Mouse (Mus musculus) liver, embryonic 16.5 days (tissue): ENCODE results near the gene Vdr. TPM values are rescaled to one million over a fixed set of nuclear protein-coding genes. Genes with fewer than 3 reads are reported as not detected.

Experiments
- ATAC-seq: fragments of 200-750 bp; cut with Nextera tagmentation; 2 replicates; pipeline ENCODE4 v1.8.0; 2017; ENCODE audit warnings: low read depth, mild to moderate bottlenecking, moderate number of reproducible peaks, moderate library complexity
- H3K27ac ChIP-seq: fragments of 300-500 bp; sonication (generic); 2 replicates; pipeline ENCODE4 v1.5.1; 2014; ENCODE audit warnings: mild to moderate bottlenecking, low read length
- H3K27me3 ChIP-seq: fragments of 300-500 bp; sonication (generic); 2 replicates; pipeline ENCODE4 v1.6.1; 2014; ENCODE audit warnings: low read depth, low read length, mixed read lengths; ENCODE audit not compliant: control insufficient read depth, insufficient read depth
- H3K36me3 ChIP-seq: fragments of 300-500 bp; sonication (generic); 2 replicates; pipeline ENCODE4 v1.6.1; 2014; ENCODE audit warnings: mild to moderate bottlenecking; ENCODE audit not compliant: control insufficient read depth, insufficient read depth
- H3K4me1 ChIP-seq: fragments of 300-500 bp; sonication (generic); 2 replicates; pipeline ENCODE4 v1.6.1; 2014; ENCODE audit warnings: low read depth, low read length, mixed read lengths; ENCODE audit not compliant: control insufficient read depth
- H3K4me2 ChIP-seq: fragments of 300-500 bp; sonication (generic); 2 replicates; pipeline ENCODE4 v1.6.1; 2014; ENCODE audit warnings: low read depth, low read length, mixed read lengths
- H3K4me3 ChIP-seq: fragments of 300-500 bp; sonication (generic); 2 replicates; pipeline ENCODE4 v1.5.1; 2014; ENCODE audit warnings: low read depth, mild to moderate bottlenecking, low read length
- H3K9ac ChIP-seq: fragments of 300-500 bp; sonication (generic); 2 replicates; pipeline ENCODE4 v1.6.1; 2014; ENCODE audit warnings: low read depth, low read length
- H3K9me3 ChIP-seq: fragments of 300-500 bp; sonication (generic); replicated peaks from 2 replicates; pipeline ENCODE4 v1.6.1; 2016; ENCODE audit warnings: low read length; ENCODE audit not compliant: control insufficient read depth
- whole genome bisulfite sequencing: fragments of 180-500 bp; shearing (Covaris S2); extraction: QIAGEN DNeasy Blood & Tissue Kit; methylation state at CpG from one replicate; pipeline ENCODE4 v1.1.7; 2014; ENCODE audit not compliant: insufficient replicate concordance; 5-methylcytosine and 5-hydroxymethylcytosine counted together
- polyA plus RNA-seq: library from polyadenylated mRNA; unstranded; fragments of >200 nt; fragmentation: Nextera tagmentation; extraction: Ambion mirVana; gene quantifications from 2 replicates; pipeline ENCODE4 v1.2.1, GENCODE M21; 2015

The Vdr gene
- polyA plus RNA-seq, 1 experiment from 2014 or later = 0.13 TPM

GRCm38 (mm10) chr15:97948720-97949119 lies 38.3 kb upstream of the Vdr start:
- Histone ChIP-seq H3K27ac (no peak overlapping the region), H3K9ac (no peak overlapping the region), H3K4me1 (no peaks in the 10 kb centered on the region), H3K4me2 (no peak overlapping the region), H3K9me3 (no peaks in the 10 kb centered on the region), H3K4me3 (no peak overlapping the region), H3K36me3 (no peaks in the 10 kb centered on the region), H3K27me3 (no peaks in the 10 kb centered on the region)
- WGBS = 46% methylated on average over 7 of the region's 7 CpGs
- no peak for ATAC-seq

GRCm38 (mm10) chr15:97945656-97946315 lies 35.4 kb upstream of the Vdr start:
- ATAC-seq = no peak
- no peak overlapping the region for H3K4me3 ChIP-seq
- H3K4me2 ChIP-seq = no peak overlapping the region
- H3K4me1 ChIP-seq = no peaks in the 10 kb centered on the region
- H3K27me3 ChIP-seq = no peaks in the 10 kb centered on the region
- H3K9me3 ChIP-seq = no peaks in the 10 kb centered on the region
- no peaks in the 10 kb centered on the region for H3K36me3 ChIP-seq
- no peak overlapping the region for H3K27ac ChIP-seq
- 49% methylated on average over 11 of the region's 11 CpGs for WGBS
- H3K9ac ChIP-seq = no peak overlapping the region

GRCm38 (mm10) chr15:97944919-97945574 lies 34.6 kb upstream of the Vdr start:
- H3K9me3 ChIP-seq = no peaks in the 10 kb centered on the region
- H3K4me3 ChIP-seq = no peak overlapping the region
- WGBS = 63% methylated on average over 11 of the region's 11 CpGs
- H3K27ac ChIP-seq = no peak overlapping the region
- H3K4me2 ChIP-seq = no peak overlapping the region
- no peaks in the 10 kb centered on the region for H3K36me3 ChIP-seq
- ATAC-seq = peak; percentile 27; the same call in 1 of the 2 replicates
- H3K27me3 ChIP-seq = no peaks in the 10 kb centered on the region
- H3K9ac ChIP-seq = no peak overlapping the region
- no peaks in the 10 kb centered on the region for H3K4me1 ChIP-seq

- H3K9ac ChIP-seq = no peak overlapping the region
- no peaks in the 10 kb centered on the region for H3K36me3 ChIP-seq
- no peak overlapping the region for H3K4me2 ChIP-seq
- WGBS = 75% methylated on average over 8 of the region's 8 CpGs
- ATAC-seq = no peak
- H3K4me3 ChIP-seq = no peak overlapping the region
- H3K27me3 ChIP-seq = no peaks in the 10 kb centered on the region
- no peaks in the 10 kb centered on the region for H3K4me1 ChIP-seq
- H3K9me3 ChIP-seq = no peaks in the 10 kb centered on the region
- no peak overlapping the region for H3K27ac ChIP-seq
Measured at GRCm38 (mm10) chr15:97943356-97943755, 32.9 kb upstream of the Vdr start.

GRCm38 (mm10) chr15:97942538-97942937 lies 32.1 kb upstream of the Vdr start:
- Histone ChIP-seq H3K9me3 (no peaks in the 10 kb centered on the region), H3K27ac (no peak overlapping the region), H3K27me3 (no peaks in the 10 kb centered on the region), H3K36me3 (no peaks in the 10 kb centered on the region), H3K4me2 (no peak overlapping the region), H3K4me1 (no peaks in the 10 kb centered on the region), H3K4me3 (no peak overlapping the region), H3K9ac (no peak overlapping the region)
- WGBS = 64% methylated on average over 8 of the region's 8 CpGs
- no peak for ATAC-seq

GRCm38 (mm10) chr15:97941306-97941705 lies 30.9 kb upstream of the Vdr start:
- no peaks in the 10 kb centered on the region for H3K9me3 ChIP-seq
- no peak overlapping the region for H3K9ac ChIP-seq
- H3K4me1 ChIP-seq = no peaks in the 10 kb centered on the region
- no peaks in the 10 kb centered on the region for H3K27me3 ChIP-seq
- no peak overlapping the region for H3K4me2 ChIP-seq
- no peak for ATAC-seq
- no peaks in the 10 kb centered on the region for H3K36me3 ChIP-seq
- 65% methylated on average over 2 of the region's 2 CpGs for WGBS
- H3K4me3 ChIP-seq = no peak overlapping the region
- H3K27ac ChIP-seq = no peak overlapping the region

GRCm38 (mm10) chr15:97940088-97940487 lies 29.7 kb upstream of the Vdr start:
- WGBS = 60% methylated on average over 2 of the region's 2 CpGs
- no peak for ATAC-seq
- Histone ChIP-seq H3K27ac (no peak overlapping the region), H3K9ac (no peak overlapping the region), H3K36me3 (no peaks in the 10 kb centered on the region), H3K4me3 (no peak overlapping the region), H3K4me2 (no peak overlapping the region), H3K9me3 (no peaks in the 10 kb centered on the region), H3K4me1 (no peaks in the 10 kb centered on the region), H3K27me3 (no peaks in the 10 kb centered on the region)

- Histone ChIP-seq H3K27me3 (no peaks in the 10 kb centered on the region), H3K4me1 (no peaks in the 10 kb centered on the region), H3K9me3 (no peaks in the 10 kb centered on the region), H3K9ac (no peak overlapping the region), H3K36me3 (no peaks in the 10 kb centered on the region), H3K27ac (no peak overlapping the region), H3K4me3 (no peak overlapping the region), H3K4me2 (no peak overlapping the region)
- WGBS = 45% methylated on average over 6 of the region's 6 CpGs
- ATAC-seq = no peak
Measured at GRCm38 (mm10) chr15:97938580-97938979, 28.1 kb upstream of the Vdr start.

GRCm38 (mm10) chr15:97932441-97932840 lies 22.0 kb upstream of the Vdr start:
- no peak for ATAC-seq
- Histone ChIP-seq H3K27ac (no peak overlapping the region), H3K4me2 (no peak overlapping the region), H3K9ac (no peak overlapping the region), H3K36me3 (no peaks in the 10 kb centered on the region), H3K27me3 (no peaks in the 10 kb centered on the region), H3K4me3 (no peak overlapping the region), H3K4me1 (no peaks in the 10 kb centered on the region), H3K9me3 (no peaks in the 10 kb centered on the region)
- WGBS = 65% methylated on average over 12 of the region's 12 CpGs
